Mouse (Mus musculus) left cerebral cortex, adult 8-10 months (tissue): ENCODE measurements around the gene Abcc4. TPM values are rescaled to one million over a fixed set of nuclear protein-coding genes. Genes with fewer than 3 reads are reported as not detected.

Experiments used
- DNase-seq, 2 experiments: peaks; one replicate each; pipeline ENCODE4 v3.0.0; 2022; ENCODE audit warnings: low spot score in 2 of 2
- microRNA-seq, 2 experiments: library from miRNA; unstranded; fragments of <30 nt; microRNA quantifications; one replicate each; pipeline ENCODE4 v1.2.0; 2022
- total RNA-seq, 4 experiments: library from RNA; stranded (reverse); gene quantifications; 2 replicates each; pipeline ENCODE4 v1.2.4; 2022

Gene Abcc4
- total RNA-seq, 4 experiments from 2014 or later: 9.7 to 10.8 (median 10.5) TPM

- no peak for DNase-seq
Measured at GRCm38 (mm10) chr14:118440155-118440554, 265.9 kb downstream of the Abcc4 start.

GRCm38 (mm10) chr14:118437156-118437931 is 268.7 kb downstream of the Abcc4 start:
- DNase-seq: peak in 1 of 2 experiments; percentile 21

GRCm38 (mm10) chr14:118436791-118437155 is 269.2 kb downstream of the Abcc4 start:
- peak in 1 of 2 experiments; percentile 19 for DNase-seq

- no peak for DNase-seq
Measured at GRCm38 (mm10) chr14:118435676-118436330, 270.2 kb downstream of the Abcc4 start.

GRCm38 (mm10) chr14:118434842-118435241 is 271.2 kb downstream of the Abcc4 start:
- no peak for DNase-seq

GRCm38 (mm10) chr14:118433848-118434247 is 272.2 kb downstream of the Abcc4 start:
- no peak for DNase-seq

Small RNA genes within 50 kb of the gene (microRNA-seq; reads per million reads assigned to microRNA genes)
- gene Mir6391: 0 reads per million in 2 experiments

Other genes with a start within 250 kb of the Abcc4 start
- gene Cldn10, start 81.7 kb upstream of the Abcc4 start, total RNA-seq: 10 to 100 TPM; 21.3 to 33.1 (median 30.4) TPM
- 100 to 1,000 TPM; 108 to 118 (median 112) TPM for gene Dzip1, start 219.2 kb upstream of the Abcc4 start, total RNA-seq
- 10 to 100 TPM; 30.8 to 32.4 (median 31.5) TPM for gene Dnajc3, start 231.8 kb upstream of the Abcc4 start, total RNA-seq